Mouse (Mus musculus): Measurements from ENCODE around the gene Ece1. TPM values are rescaled to one million over a fixed set of nuclear protein-coding genes. Genes with fewer than 3 reads are reported as not detected.

Ece1 gene
- polyA plus RNA-seq, 1 experiment from 2014 or later, result 62.1 TPM

DNA sequence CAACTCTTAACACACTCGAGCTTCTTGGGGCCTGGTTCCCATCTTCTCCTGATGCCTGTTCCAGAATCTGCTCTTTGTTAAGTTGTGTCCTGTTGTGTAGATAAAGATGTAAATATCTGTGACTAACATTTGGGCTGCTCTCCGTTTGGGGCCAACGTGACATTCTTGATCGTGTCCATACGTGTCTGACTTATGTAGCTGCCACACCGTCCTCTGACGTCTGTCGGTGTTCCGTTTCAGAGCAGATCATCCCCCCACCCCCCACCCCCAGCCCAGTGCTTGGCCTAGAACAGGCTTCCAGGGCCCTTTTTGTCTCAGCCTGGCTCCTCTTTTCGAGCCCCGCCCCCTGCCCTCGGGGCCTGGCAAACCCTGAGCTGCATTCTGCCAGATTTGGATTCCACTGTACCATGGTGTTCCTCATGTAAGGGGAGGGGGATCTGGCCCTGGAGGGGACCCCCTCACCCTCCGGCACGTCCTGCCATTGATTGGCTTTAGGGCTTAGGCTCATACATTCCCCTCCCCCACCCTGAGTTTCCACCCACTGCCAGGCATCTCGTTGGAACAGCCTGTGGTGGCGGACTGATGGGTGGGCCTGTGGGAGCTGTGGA is 7.7 kb downstream of the Ece1 start:
- peak overlapping the region; percentile 8; the same call in 1 of the 2 replicates for H3K27ac ChIP-seq (replicated peaks; ENCODE audit: low read depth, low read length)
- H3K9me3 ChIP-seq (ENCODE audit: control insufficient read depth, low read length), result no peaks in the 10 kb centered on the region
- whole genome bisulfite sequencing, result 23% methylated on average over 16 of the region's 16 CpGs
- H3K4me3 ChIP-seq (ENCODE audit: low read depth, low read length), result no peak overlapping the region
- H3K36me3 ChIP-seq (ENCODE audit: control insufficient read depth, insufficient read depth, low read length), result no peaks in the 10 kb centered on the region
- H3K4me1 ChIP-seq (ENCODE audit: control insufficient read depth, insufficient read depth, low read length), result peaks cover 58% of the 10 kb centered on the region
- ATAC-seq (ENCODE audit: low read depth) (peak; percentile 58), DNase-seq (ENCODE audit: low spot score) (peak; percentile 83)
- H3K9ac ChIP-seq (ENCODE audit: low read depth, low read length), result no peak overlapping the region
- no peaks in the 10 kb centered on the region for H3K27me3 ChIP-seq (replicated peaks; ENCODE audit: control insufficient read depth, insufficient read depth, low read length)
- no peak overlapping the region for H3K4me2 ChIP-seq (ENCODE audit: low read depth, low read length)

DNA sequence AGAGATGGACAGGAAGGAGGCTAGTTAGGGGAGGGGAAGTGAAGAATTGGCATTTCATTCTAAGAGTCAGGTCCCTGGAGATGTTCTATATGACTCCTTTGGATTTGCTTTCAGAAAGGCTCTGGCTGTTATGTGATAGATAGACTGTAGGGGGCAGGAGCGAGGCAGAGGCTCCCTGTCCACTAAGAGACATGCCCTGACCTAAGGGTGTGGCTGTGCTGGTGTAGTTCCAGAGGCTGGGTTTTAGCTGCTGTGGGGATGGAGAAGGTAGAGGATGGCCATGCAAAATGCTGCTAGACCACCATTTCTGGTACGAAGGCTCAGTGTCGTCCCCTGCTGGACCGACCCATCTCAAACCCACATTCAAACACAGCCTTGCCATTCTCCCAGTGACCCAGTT is 8.9 kb downstream of the Ece1 start:
- Histone ChIP-seq H3K4me1 (ENCODE audit: control insufficient read depth, insufficient read depth, low read length) (peaks cover 58% of the 10 kb centered on the region), H3K27ac (replicated peaks; ENCODE audit: low read depth, low read length) (no peak overlapping the region), H3K36me3 (ENCODE audit: control insufficient read depth, insufficient read depth, low read length) (no peaks in the 10 kb centered on the region), H3K4me3 (ENCODE audit: low read depth, low read length) (no peak overlapping the region), H3K27me3 (replicated peaks; ENCODE audit: control insufficient read depth, insufficient read depth, low read length) (no peaks in the 10 kb centered on the region), H3K4me2 (ENCODE audit: low read depth, low read length) (no peak overlapping the region), H3K9ac (ENCODE audit: low read depth, low read length) (no peak overlapping the region), H3K9me3 (ENCODE audit: control insufficient read depth, low read length) (no peaks in the 10 kb centered on the region)
- 70% methylated on average over 1 of the region's 4 CpGs for WGBS
- DNase-seq (ENCODE audit: low spot score) (no peak), ATAC-seq (ENCODE audit: low read depth) (no peak)

DNA sequence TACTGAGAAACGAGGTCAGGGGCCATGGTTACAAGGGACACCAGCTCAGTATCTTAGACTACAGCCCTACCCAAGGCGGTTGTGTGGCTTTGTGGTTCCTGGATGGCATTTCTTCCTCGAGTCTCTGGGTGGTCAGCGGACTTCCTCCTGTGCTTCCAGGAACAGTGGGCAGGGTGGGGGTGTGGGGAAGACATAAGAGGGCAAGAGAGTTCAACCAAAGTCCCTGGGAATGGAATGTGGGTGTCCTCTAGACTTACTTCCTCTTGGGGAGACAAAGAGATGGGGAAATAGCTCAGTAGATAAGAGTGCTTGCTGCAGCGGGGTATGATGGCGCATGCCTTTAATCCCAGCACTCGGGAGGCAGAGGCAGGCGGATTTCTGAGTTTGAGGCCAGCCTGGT is 9.4 kb downstream of the Ece1 start:
- no peaks in the 10 kb centered on the region for H3K9me3 ChIP-seq (ENCODE audit: control insufficient read depth, low read length)
- no peaks in the 10 kb centered on the region for H3K36me3 ChIP-seq (ENCODE audit: control insufficient read depth, insufficient read depth, low read length)
- no peak overlapping the region for H3K4me2 ChIP-seq (ENCODE audit: low read depth, low read length)
- no peaks in the 10 kb centered on the region for H3K27me3 ChIP-seq (replicated peaks; ENCODE audit: control insufficient read depth, insufficient read depth, low read length)
- peaks cover 56% of the 10 kb centered on the region for H3K4me1 ChIP-seq (ENCODE audit: control insufficient read depth, insufficient read depth, low read length)
- H3K27ac ChIP-seq (replicated peaks; ENCODE audit: low read depth, low read length), result no peak overlapping the region
- WGBS, result 90% methylated on average over 7 of the region's 8 CpGs
- no peak overlapping the region for H3K4me3 ChIP-seq (ENCODE audit: low read depth, low read length)
- DNase-seq (ENCODE audit: low spot score) (no peak), ATAC-seq (ENCODE audit: low read depth) (no peak)
- no peak overlapping the region for H3K9ac ChIP-seq (ENCODE audit: low read depth, low read length)

DNA sequence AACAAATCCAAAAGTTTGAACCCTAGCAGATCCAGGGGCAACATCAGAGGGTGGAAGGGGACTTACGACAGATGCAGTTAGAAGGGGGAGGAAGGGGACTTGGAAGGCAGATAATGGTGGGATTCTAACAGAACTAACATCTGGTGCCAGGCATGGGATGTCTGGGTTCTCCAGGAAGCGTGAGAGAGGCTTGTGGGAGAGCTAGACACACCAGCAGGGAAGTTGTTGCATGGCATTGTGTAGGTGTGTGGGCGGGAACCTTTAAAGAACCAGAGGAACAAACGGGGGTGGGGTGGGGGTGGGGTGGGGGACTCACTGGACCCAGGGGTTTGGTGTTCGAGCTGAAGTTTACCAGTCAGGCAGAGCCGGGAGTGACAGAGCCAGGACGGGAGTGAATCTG is 12.3 kb downstream of the Ece1 start:
- Histone ChIP-seq H3K9ac (ENCODE audit: low read depth, low read length) (no peak overlapping the region), H3K36me3 (ENCODE audit: control insufficient read depth, insufficient read depth, low read length) (no peaks in the 10 kb centered on the region), H3K9me3 (ENCODE audit: control insufficient read depth, low read length) (no peaks in the 10 kb centered on the region), H3K27me3 (replicated peaks; ENCODE audit: control insufficient read depth, insufficient read depth, low read length) (no peaks in the 10 kb centered on the region), H3K27ac (replicated peaks; ENCODE audit: low read depth, low read length) (no peak overlapping the region; the same call in 1 of the 2 replicates), H3K4me1 (ENCODE audit: control insufficient read depth, insufficient read depth, low read length) (peaks cover 51% of the 10 kb centered on the region), H3K4me3 (ENCODE audit: low read depth, low read length) (no peak overlapping the region), H3K4me2 (ENCODE audit: low read depth, low read length) (no peak overlapping the region)
- 23% methylated on average over 6 of the region's 7 CpGs for WGBS
- no peak for DNase-seq (ENCODE audit: low spot score)
- ATAC-seq (ENCODE audit: low read depth), result no peak

- Histone ChIP-seq H3K4me1 (ENCODE audit: control insufficient read depth, insufficient read depth, low read length) (peaks cover 48% of the 10 kb centered on the region), H3K4me2 (ENCODE audit: low read depth, low read length) (no peak overlapping the region), H3K9me3 (ENCODE audit: control insufficient read depth, low read length) (no peaks in the 10 kb centered on the region), H3K9ac (ENCODE audit: low read depth, low read length) (no peak overlapping the region), H3K36me3 (ENCODE audit: control insufficient read depth, insufficient read depth, low read length) (no peaks in the 10 kb centered on the region), H3K27me3 (replicated peaks; ENCODE audit: control insufficient read depth, insufficient read depth, low read length) (no peaks in the 10 kb centered on the region), H3K27ac (replicated peaks; ENCODE audit: low read depth, low read length) (no peak overlapping the region), H3K4me3 (ENCODE audit: low read depth, low read length) (no peak overlapping the region)
- no peak for DNase-seq (ENCODE audit: low spot score)
- ATAC-seq (ENCODE audit: low read depth), result peak; percentile 33
- 37% methylated on average over 4 of the region's 4 CpGs for WGBS
Observed at GRCm38 (mm10) chr4:137874826-137875225, 12.8 kb downstream of the Ece1 start.

- Histone ChIP-seq H3K4me1 (ENCODE audit: control insufficient read depth, insufficient read depth, low read length) (peaks cover 47% of the 10 kb centered on the region), H3K4me2 (ENCODE audit: low read depth, low read length) (no peak overlapping the region)
Observed at GRCm38 (mm10) chr4:137875466-137876092, 13.5 kb downstream of the Ece1 start.

DNA sequence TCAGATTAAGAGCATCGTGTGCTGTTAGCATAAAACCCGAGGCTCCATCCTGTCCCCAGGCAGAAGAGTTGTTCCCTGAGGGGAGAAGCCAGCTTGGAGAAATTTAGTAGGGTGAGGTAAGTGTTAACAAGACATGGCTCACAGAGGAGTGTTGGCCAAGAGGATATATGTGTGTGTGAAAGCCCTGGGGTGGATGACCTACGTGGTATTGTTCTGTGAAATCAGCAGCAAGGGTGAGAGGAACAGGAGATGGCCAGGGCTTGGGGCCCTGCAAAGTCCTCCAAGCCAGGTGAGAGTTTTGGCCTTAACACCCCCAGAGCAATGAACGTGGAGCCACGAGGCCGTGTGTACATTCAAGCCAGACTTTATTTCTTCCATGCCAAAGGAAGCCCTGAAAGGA is 14.8 kb downstream of the Ece1 start:
- H3K27me3 ChIP-seq (replicated peaks; ENCODE audit: control insufficient read depth, insufficient read depth, low read length), result no peaks in the 10 kb centered on the region
- DNase-seq (ENCODE audit: low spot score) (no peak), ATAC-seq (ENCODE audit: low read depth) (no peak)
- peaks cover 47% of the 10 kb centered on the region for H3K4me1 ChIP-seq (ENCODE audit: control insufficient read depth, insufficient read depth, low read length)
- 24% methylated on average over 6 of the region's 6 CpGs for WGBS
- peak overlapping the region; percentile 34; the same call in 1 of the 2 replicates for H3K27ac ChIP-seq (replicated peaks; ENCODE audit: low read depth, low read length)
- H3K9ac ChIP-seq (ENCODE audit: low read depth, low read length), result no peak overlapping the region
- H3K4me2 ChIP-seq (ENCODE audit: low read depth, low read length), result no peak overlapping the region
- H3K36me3 ChIP-seq (ENCODE audit: control insufficient read depth, insufficient read depth, low read length), result no peaks in the 10 kb centered on the region
- H3K4me3 ChIP-seq (ENCODE audit: low read depth, low read length), result no peak overlapping the region
- no peaks in the 10 kb centered on the region for H3K9me3 ChIP-seq (ENCODE audit: control insufficient read depth, low read length)

More at GRCm38 (mm10) chr4:137875466-137876092, 13.5 kb downstream of the Ece1 start:
- no peak overlapping the region for H3K9ac ChIP-seq (ENCODE audit: low read depth, low read length)
- no peak for DNase-seq (ENCODE audit: low spot score)
- ATAC-seq (ENCODE audit: low read depth), result no peak
- H3K4me3 ChIP-seq (ENCODE audit: low read depth, low read length), result no peak overlapping the region
- H3K27ac ChIP-seq (replicated peaks; ENCODE audit: low read depth, low read length), result no peak overlapping the region
- H3K9me3 ChIP-seq (ENCODE audit: control insufficient read depth, low read length), result no peaks in the 10 kb centered on the region
- H3K27me3 ChIP-seq (replicated peaks; ENCODE audit: control insufficient read depth, insufficient read depth, low read length), result no peaks in the 10 kb centered on the region
- H3K36me3 ChIP-seq (ENCODE audit: control insufficient read depth, insufficient read depth, low read length), result no peaks in the 10 kb centered on the region
- 65% methylated on average over 8 of the region's 9 CpGs for WGBS

DNA sequence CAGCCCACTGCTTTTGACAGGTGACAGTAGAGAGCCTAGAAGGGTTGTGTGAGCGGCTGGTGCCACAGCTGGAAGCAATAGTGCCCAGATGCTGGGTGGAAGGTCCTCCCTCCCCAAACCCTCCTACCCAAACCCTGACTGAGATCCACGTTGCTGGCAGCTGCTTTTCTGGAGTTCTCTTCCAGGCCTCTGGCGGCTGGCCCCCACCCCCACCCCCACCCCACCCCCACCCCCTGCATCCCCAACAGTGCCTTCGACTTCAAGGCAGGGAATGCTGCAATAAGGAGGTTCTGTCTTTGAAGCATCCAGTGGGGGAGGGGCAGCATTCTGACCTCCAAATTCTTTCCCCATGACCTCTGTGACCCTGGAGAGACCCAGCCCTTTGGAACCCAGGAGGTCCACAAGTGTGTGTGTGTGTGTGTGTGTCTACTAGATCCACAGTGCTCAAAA is 15.4 kb downstream of the Ece1 start:
- 38% methylated on average over 1 of the region's 4 CpGs for WGBS
- peaks cover 48% of the 10 kb centered on the region for H3K4me1 ChIP-seq (ENCODE audit: control insufficient read depth, insufficient read depth, low read length)
- H3K27ac ChIP-seq (replicated peaks; ENCODE audit: low read depth, low read length), result peak overlapping the region; percentile 34; the same call in 1 of the 2 replicates
- H3K4me2 ChIP-seq (ENCODE audit: low read depth, low read length), result no peak overlapping the region
- H3K4me3 ChIP-seq (ENCODE audit: low read depth, low read length), result no peak overlapping the region
- peak; percentile 35; the same call in 1 of the 2 replicates for ATAC-seq (ENCODE audit: low read depth)
- H3K27me3 ChIP-seq (replicated peaks; ENCODE audit: control insufficient read depth, insufficient read depth, low read length), result no peaks in the 10 kb centered on the region
- no peaks in the 10 kb centered on the region for H3K36me3 ChIP-seq (ENCODE audit: control insufficient read depth, insufficient read depth, low read length)
- H3K9me3 ChIP-seq (ENCODE audit: control insufficient read depth, low read length), result no peaks in the 10 kb centered on the region
- peak; percentile 76 for DNase-seq (ENCODE audit: low spot score)
- H3K9ac ChIP-seq (ENCODE audit: low read depth, low read length), result no peak overlapping the region
